Mouse (Mus musculus) urinary bladder, postnatal 4 days (tissue): ENCODE measurements around the gene Inpp5b.
"Not testable (repeated sequence)": the region's sequence is repeated elsewhere in the genome, so short reads cannot be mapped to it uniquely, and the experiment has no call there.

Source experiments
- DNase-seq, 2 experiments: peaks; one replicate each; pipeline ENCODE4 v3.0.0; 2021 to 2022; ENCODE audit warnings: low spot score in 2 of 2

Gene Inpp5b

GRCm38 (mm10) chr4:124741376-124742343 is at the start of gene Inpp5b:
Gene Inpp5b (plus strand): TSS chr4:124741850.
- peak; percentile 71 to 78 for DNase-seq

- DNase-seq, result no peak
Measured at GRCm38 (mm10) chr4:124692416-124692861, 49.2 kb upstream of the Inpp5b start.

GRCm38 (mm10) chr4:124693135-124693894 is 48.3 kb upstream of the Inpp5b start, which contains the start of gene Utp11:
Gene Utp11 (minus strand): TSS chr4:124693600.
- peak; percentile 82 to 88 for DNase-seq

GRCm38 (mm10) chr4:124694572-124694971 is 47.1 kb upstream of the Inpp5b start:
- no peak for DNase-seq

- DNase-seq, result no peak
Measured at GRCm38 (mm10) chr4:124695786-124696516, 45.7 kb upstream of the Inpp5b start.

GRCm38 (mm10) chr4:124699791-124700190 is 41.9 kb upstream of the Inpp5b start:
- DNase-seq, result no peak

- peak in 1 of 2 experiments; percentile 65 for DNase-seq
Measured at GRCm38 (mm10) chr4:124700248-124700971, 41.2 kb upstream of the Inpp5b start, which contains the start of gene Fhl3. Gene Fhl3 (plus strand): TSS chr4:124700701.

GRCm38 (mm10) chr4:124701052-124701845 is 40.4 kb upstream of the Inpp5b start:
- DNase-seq, result peak in 1 of 2 experiments; percentile 28

GRCm38 (mm10) chr4:124701916-124702315 is 39.7 kb upstream of the Inpp5b start:
- DNase-seq, result no peak

- DNase-seq, result no peak
Measured at GRCm38 (mm10) chr4:124703406-124703805, 38.2 kb upstream of the Inpp5b start.

- DNase-seq, result no peak
Measured at GRCm38 (mm10) chr4:124703881-124704796, 37.5 kb upstream of the Inpp5b start.

GRCm38 (mm10) chr4:124704797-124705474 is 36.7 kb upstream of the Inpp5b start:
- peak in 1 of 2 experiments; percentile 41 for DNase-seq

- DNase-seq, result no peak
Measured at GRCm38 (mm10) chr4:124705661-124706269, 35.9 kb upstream of the Inpp5b start.

GRCm38 (mm10) chr4:124707381-124708199 is 34.1 kb upstream of the Inpp5b start:
- DNase-seq, result not testable (repeated sequence)

GRCm38 (mm10) chr4:124708200-124708517 is 33.5 kb upstream of the Inpp5b start:
- not testable (repeated sequence) for DNase-seq

GRCm38 (mm10) chr4:124708518-124709477 is 32.9 kb upstream of the Inpp5b start:
- peak; percentile 93 to 94 for DNase-seq
